Mouse (Mus musculus) embryonic facial prominence, embryonic 15.5 days (tissue): ENCODE measurements around the gene Otud5. TPM values are rescaled to one million over a fixed set of nuclear protein-coding genes. Genes with fewer than 3 reads are reported as not detected.
"Not testable (repeated sequence)": the region's sequence is repeated elsewhere in the genome, so short reads cannot be mapped to it uniquely, and the experiment has no call there.

Experiments
- ATAC-seq: fragments of 200-750 bp; cut with Nextera tagmentation; 2 replicates; pipeline ENCODE4 v1.8.0; 2017; ENCODE audit warnings: low read depth, moderate TSS enrichment; ENCODE audit not compliant: insufficient number of reproducible peaks, low FRiP score, low TSS enrichment
- H3K27ac ChIP-seq: fragments of 300-500 bp; sonication (generic); replicated peaks from 2 replicates; pipeline ENCODE4 v1.5.1; 2015; ENCODE audit warnings: mild to moderate bottlenecking, inconsistent platforms
- H3K27me3 ChIP-seq: fragments of 300-500 bp; sonication (generic); 2 replicates; pipeline ENCODE4 v1.6.1; 2015; ENCODE audit warnings: inconsistent platforms
- H3K36me3 ChIP-seq: fragments of 300-500 bp; sonication (generic); 2 replicates; pipeline ENCODE4 v1.6.1; 2015; ENCODE audit warnings: mild to moderate bottlenecking, inconsistent platforms
- H3K4me1 ChIP-seq: fragments of 300-500 bp; sonication (generic); 2 replicates; pipeline ENCODE4 v1.6.1; 2015; ENCODE audit warnings: inconsistent platforms
- H3K4me2 ChIP-seq: fragments of 300-500 bp; sonication (generic); replicated peaks from 2 replicates; pipeline ENCODE4 v1.6.1; 2015; ENCODE audit warnings: mild to moderate bottlenecking, inconsistent platforms
- H3K4me3 ChIP-seq: fragments of 300-500 bp; sonication (generic); replicated peaks from 2 replicates; pipeline ENCODE4 v1.5.1; 2015; ENCODE audit warnings: mild to moderate bottlenecking, inconsistent platforms
- H3K9ac ChIP-seq: fragments of 300-500 bp; sonication (generic); 2 replicates; pipeline ENCODE4 v1.6.1; 2015; ENCODE audit warnings: inconsistent platforms
- H3K9me3 ChIP-seq: fragments of 300-500 bp; sonication (generic); replicated peaks from 2 replicates; pipeline ENCODE4 v1.6.1; 2016; ENCODE audit warnings: inconsistent platforms
- WGBS: fragments of 180-500 bp; shearing (Covaris S2); methylation state at CpG from one replicate; pipeline ENCODE4 v1.1.7; 2015; 5-methylcytosine and 5-hydroxymethylcytosine counted together
- polyA plus RNA-seq: library from polyadenylated mRNA; unstranded; fragments of >200 nt; fragmentation: Nextera tagmentation; extraction: Ambion mirVana; gene quantifications from 2 replicates; pipeline ENCODE4 v1.2.1, GENCODE M21; 2015

The Otud5 gene
- 51.3 and 53.9 TPM in 2 replicates for polyA plus RNA-seq

- Histone ChIP-seq H3K9me3 (no peaks in the 10 kb centered on the region), H3K4me1 (0 out of 2 replicates have a peak, but pooled peaks cover 8% of the 10 kb centered on the region), H3K4me3 (peak within 1 kb of the TSS; percentile 68), H3K27ac (peak within 1 kb of the TSS; percentile 96), H3K36me3 (no peaks in the 10 kb centered on the region), H3K4me2 (peak within 1 kb of the TSS; percentile 51), H3K27me3 (no peaks in the 10 kb centered on the region), H3K9ac (peak within 1 kb of the TSS; percentile 62)
- ATAC-seq = peak; percentile 97
- WGBS = 13% methylated on average over 74 of the region's 74 CpGs
These were observed at the start of gene Otud5 for GRCm38 (mm10) chrX:7841163-7842162. Gene Otud5, plus strand, starts transcription at chrX:7841364.

- no peak overlapping the region for H3K9ac ChIP-seq
- WGBS = 49% methylated on average over 3 of the region's 3 CpGs
- no peaks in the 10 kb centered on the region for H3K27me3 ChIP-seq
- no peaks in the 10 kb centered on the region for H3K9me3 ChIP-seq
- H3K36me3 ChIP-seq = no peaks in the 10 kb centered on the region
- H3K4me1 ChIP-seq = 0 out of 2 replicates have a peak, but pooled peaks cover 4% of the 10 kb centered on the region
- ATAC-seq = no peak
- no peak overlapping the region for H3K27ac ChIP-seq
- no peak overlapping the region for H3K4me2 ChIP-seq
- H3K4me3 ChIP-seq = no peak overlapping the region
These were observed 47.8 kb upstream of the Otud5 start for GRCm38 (mm10) chrX:7793361-7793760.

- peaks cover 6% of the 10 kb centered on the region; the same call in 1 of the 2 replicates for H3K36me3 ChIP-seq
- no peaks in the 10 kb centered on the region for H3K27me3 ChIP-seq
- WGBS = 24% methylated on average over 7 of the region's 7 CpGs
- H3K4me2 ChIP-seq = no peak overlapping the region
- no peak overlapping the region for H3K4me3 ChIP-seq
- H3K4me1 ChIP-seq = 0 out of 2 replicates have a peak, but pooled peaks cover 4% of the 10 kb centered on the region
- H3K9me3 ChIP-seq = no peaks in the 10 kb centered on the region
- H3K9ac ChIP-seq = no peak overlapping the region
- no peak for ATAC-seq
- H3K27ac ChIP-seq = no peak overlapping the region
These were observed 46.1 kb upstream of the Otud5 start for GRCm38 (mm10) chrX:7795016-7795415.

- 77% methylated on average over 3 of the region's 3 CpGs for WGBS
- Histone ChIP-seq H3K27ac (no peak overlapping the region), H3K36me3 (peaks cover 14% of the 10 kb centered on the region; the same call in 1 of the 2 replicates), H3K9me3 (no peaks in the 10 kb centered on the region), H3K27me3 (no peaks in the 10 kb centered on the region), H3K4me3 (no peak overlapping the region), H3K9ac (no peak overlapping the region), H3K4me2 (no peak overlapping the region), H3K4me1 (no peaks in the 10 kb centered on the region)
- no peak for ATAC-seq
These were observed 43.8 kb upstream of the Otud5 start for GRCm38 (mm10) chrX:7797327-7797726.

GRCm38 (mm10) chrX:7802157-7802556 lies 39.0 kb upstream of the Otud5 start:
- H3K27me3 ChIP-seq, H3K4me1 ChIP-seq, H3K4me2 ChIP-seq, H3K9me3 ChIP-seq, H3K4me3 ChIP-seq, ATAC-seq, H3K27ac ChIP-seq, H3K9ac ChIP-seq: not testable (repeated sequence)
- WGBS = 88% methylated on average over 2 of the region's 2 CpGs
- H3K36me3 ChIP-seq = peaks cover 35% of the 10 kb centered on the region; the same call in 1 of the 2 replicates

- not testable (repeated sequence) for H3K4me2 ChIP-seq, H3K4me1 ChIP-seq, H3K27ac ChIP-seq, H3K9me3 ChIP-seq, H3K27me3 ChIP-seq, ATAC-seq, H3K36me3 ChIP-seq, H3K9ac ChIP-seq, H3K4me3 ChIP-seq
- 49% methylated on average over 8 of the region's 8 CpGs for WGBS
These were observed 26.1 kb upstream of the Otud5 start for GRCm38 (mm10) chrX:7815016-7815415.

GRCm38 (mm10) chrX:7821865-7822779 lies 19.0 kb upstream of the Otud5 start, which contains the start of gene Kcnd1:
Gene Kcnd1, plus strand, starts transcription at chrX:7822289.
- WGBS = 12% methylated on average over 19 of the region's 24 CpGs
- H3K9me3 ChIP-seq = no peaks in the 10 kb centered on the region

GRCm38 (mm10) chrX:7837146-7837545 lies 4.0 kb upstream of the Otud5 start:
- Histone ChIP-seq H3K9me3 (no peaks in the 10 kb centered on the region), H3K27me3 (no peaks in the 10 kb centered on the region), H3K4me2 (no peak overlapping the region), H3K4me1 (no peaks in the 10 kb centered on the region), H3K4me3 (no peak overlapping the region), H3K36me3 (no peaks in the 10 kb centered on the region), H3K27ac (no peak overlapping the region), H3K9ac (no peak overlapping the region)
- no peak for ATAC-seq
- 87% methylated on average over 1 of the region's 1 CpGs for whole genome bisulfite sequencing

More at GRCm38 (mm10) chrX:7821865-7822779, 19.0 kb upstream of the Otud5 start, which contains the start of gene Kcnd1:
- Histone ChIP-seq H3K36me3 (no peaks in the 10 kb centered on the region), H3K4me2 (peak within 1 kb of the TSS; percentile 58), H3K27ac (no peak within 1 kb of the TSS), H3K9ac (peak within 1 kb of the TSS; percentile 31; the same call in 1 of the 2 replicates), H3K27me3 (no peaks in the 10 kb centered on the region), H3K4me3 (peak within 1 kb of the TSS; percentile 46), H3K4me1 (peaks cover 6% of the 10 kb centered on the region; the same call in 1 of the 2 replicates)
- ATAC-seq = peak; percentile 75

GRCm38 (mm10) chrX:7840842-7841162 lies 362 bp upstream of the Otud5 start:
- H3K27me3 ChIP-seq = no peaks in the 10 kb centered on the region
- peak overlapping the region; percentile 68 for H3K4me3 ChIP-seq
- 13% methylated on average over 7 of the region's 7 CpGs for WGBS
- peak overlapping the region; percentile 96 for H3K27ac ChIP-seq
- H3K4me2 ChIP-seq = peak overlapping the region; percentile 46
- no peaks in the 10 kb centered on the region for H3K36me3 ChIP-seq
- ATAC-seq = no peak
- no peak overlapping the region for H3K9ac ChIP-seq
- H3K9me3 ChIP-seq = no peaks in the 10 kb centered on the region
- H3K4me1 ChIP-seq = 0 out of 2 replicates have a peak, but pooled peaks cover 8% of the 10 kb centered on the region

- no peaks in the 10 kb centered on the region for H3K36me3 ChIP-seq
- H3K27ac ChIP-seq = peak overlapping the region; percentile 96
- ATAC-seq = no peak
- H3K4me2 ChIP-seq = peak overlapping the region; percentile 51
- peak overlapping the region; percentile 62 for H3K9ac ChIP-seq
- 0 out of 2 replicates have a peak, but pooled peaks cover 8% of the 10 kb centered on the region for H3K4me1 ChIP-seq
- 15% methylated on average over 34 of the region's 42 CpGs for WGBS
- H3K9me3 ChIP-seq = no peaks in the 10 kb centered on the region
- H3K27me3 ChIP-seq = no peaks in the 10 kb centered on the region
- peak overlapping the region; percentile 68 for H3K4me3 ChIP-seq
These were observed 1.2 kb downstream of the Otud5 start for GRCm38 (mm10) chrX:7842318-7842717.
